Mouse (Mus musculus) right cerebral cortex, adult 18-20 months (tissue): ENCODE data around the gene Pvr.
A peak's percentile ranks its signal among the peaks of the same experiment; 100 is the strongest.

ENCODE experiments used
- DNase-seq: peaks from one replicate; pipeline ENCODE4 v3.0.0; 2022; ENCODE audit warnings: mixed read lengths

Gene Pvr

GRCm38 (mm10) chr7:19920506-19921261 lies at the start of gene Pvr:
Gene Pvr (minus strand): TSS chr7:19921160.
- peak; percentile 83 for DNase-seq

DNA sequence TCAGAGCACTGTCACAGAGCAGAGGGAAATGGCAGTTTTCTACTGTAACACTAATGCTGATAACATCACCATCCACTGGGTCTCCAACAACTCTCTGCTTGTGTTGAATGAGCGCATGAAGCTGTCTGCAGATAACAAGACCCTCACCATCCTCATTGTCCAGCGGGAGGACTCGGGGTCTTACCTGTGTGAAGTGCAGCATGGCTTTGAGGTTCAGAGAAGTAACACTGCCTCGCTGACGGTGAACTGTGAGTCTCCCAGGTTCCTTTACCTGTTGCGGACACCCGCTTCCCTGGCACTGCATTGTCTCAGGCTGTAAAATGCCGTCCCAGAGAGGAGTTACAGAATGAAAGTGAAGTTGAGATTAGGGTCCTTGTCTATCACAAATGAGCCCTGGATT lies 49.2 kb upstream of the Pvr start:
- DNase-seq: no peak

- DNase-seq: no peak
Observed at GRCm38 (mm10) chr7:19969541-19970090, 48.7 kb upstream of the Pvr start.

DNA sequence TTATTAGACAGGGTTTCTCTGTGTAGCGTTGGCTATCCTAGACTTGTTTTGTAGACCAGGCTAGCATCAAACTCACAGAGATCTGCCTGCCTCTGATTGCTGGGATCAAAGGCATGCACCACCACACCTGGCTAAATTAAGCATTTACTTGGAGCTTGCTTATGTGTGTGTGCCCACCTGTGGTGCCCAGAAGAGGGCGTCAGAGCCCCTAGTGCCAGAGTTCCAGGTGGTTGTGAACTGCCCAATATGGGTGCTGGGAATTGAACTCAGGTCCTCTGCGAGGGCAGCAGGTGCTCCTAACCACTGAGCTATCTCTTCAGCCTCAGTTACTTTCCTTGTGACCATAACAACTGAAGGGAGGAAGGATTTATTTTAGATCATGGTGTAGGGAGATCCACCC lies 48.1 kb upstream of the Pvr start:
- no peak for DNase-seq

GRCm38 (mm10) chr7:19964985-19965579 lies 44.1 kb upstream of the Pvr start, which contains the start of gene Ceacam20:
Gene Ceacam20 (plus strand): TSS chr7:19965412.
- no peak for DNase-seq

DNA sequence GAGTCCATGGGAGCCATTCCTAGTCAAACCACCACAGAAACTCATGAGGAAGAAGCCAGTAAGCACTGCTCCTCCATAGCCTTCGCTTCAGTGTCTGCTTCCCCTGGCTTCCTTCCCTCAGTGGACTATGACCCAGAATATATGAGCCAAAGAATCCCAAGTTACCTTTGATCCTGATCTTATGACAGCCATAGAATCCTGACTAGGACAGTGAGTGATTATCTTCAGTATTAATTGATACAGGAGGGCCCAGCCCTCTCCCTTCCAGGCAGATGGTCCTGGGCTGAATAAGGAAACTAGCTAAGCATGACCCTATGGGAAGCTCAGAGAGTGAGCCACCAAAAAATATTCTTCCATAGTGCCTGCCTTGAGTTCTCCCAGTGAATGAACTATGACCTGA lies 41.5 kb upstream of the Pvr start:
- DNase-seq: no peak

DNA sequence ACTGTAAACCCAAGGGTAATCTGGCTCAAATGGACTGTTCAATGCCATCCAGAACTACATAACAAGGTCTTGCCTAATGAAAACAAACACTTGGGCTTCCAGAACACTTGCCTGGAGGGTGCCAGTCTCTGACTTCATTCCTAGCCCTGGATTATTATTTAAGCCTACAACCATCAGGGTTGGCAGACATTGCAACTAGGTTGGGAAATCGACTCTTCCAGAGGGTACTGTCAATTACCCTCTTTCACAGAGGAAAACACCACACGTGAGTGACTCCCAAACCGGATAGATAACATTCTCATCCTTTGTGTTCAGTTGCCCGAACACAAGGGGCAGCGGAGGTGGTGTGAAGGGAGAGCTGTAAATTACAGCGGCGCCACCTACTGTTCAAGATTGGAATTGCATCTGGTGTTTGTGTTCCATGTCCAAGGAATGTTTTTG lies 35.4 kb upstream of the Pvr start:
- peak; percentile 86 for DNase-seq

DNA sequence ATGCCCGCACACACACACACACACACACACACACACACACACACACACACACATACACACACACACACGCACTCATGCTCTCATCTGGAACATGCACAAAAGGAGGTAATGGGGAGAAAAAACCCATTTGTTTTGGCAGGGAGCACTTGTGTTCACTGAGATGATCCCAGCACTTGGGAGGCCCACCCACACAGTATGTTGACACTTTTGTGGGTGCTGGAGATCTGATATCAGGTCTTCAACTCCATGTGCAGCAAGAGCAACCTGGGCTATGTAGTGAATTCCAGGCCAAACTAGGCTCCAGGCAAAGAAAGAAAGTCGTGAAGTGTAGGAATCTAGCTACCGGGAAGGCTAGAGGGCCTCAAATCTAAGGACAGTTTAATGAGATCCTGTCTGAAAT lies 34.9 kb upstream of the Pvr start:
- no peak for DNase-seq

DNA sequence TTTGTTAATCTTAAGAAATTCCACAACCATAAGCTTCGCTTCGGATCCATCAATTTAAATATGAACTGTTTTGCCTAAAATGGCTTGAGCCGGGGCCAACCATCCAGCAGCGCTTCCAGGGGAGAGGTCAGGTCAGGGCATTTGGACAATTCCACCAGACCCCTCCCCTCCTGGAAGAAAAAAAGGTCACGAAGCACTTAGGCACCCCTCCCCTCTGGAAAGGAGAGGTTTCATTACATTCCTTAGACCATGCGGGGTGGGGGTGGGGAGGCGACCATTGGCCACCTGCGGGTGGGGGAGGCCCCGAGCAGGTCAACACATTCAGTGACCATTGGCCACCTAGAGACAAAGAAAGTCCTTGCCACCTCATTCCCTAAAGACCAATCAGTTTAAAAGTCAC lies 32.1 kb upstream of the Pvr start:
- DNase-seq: no peak

GRCm38 (mm10) chr7:19952320-19952986 lies 31.5 kb upstream of the Pvr start:
- no peak for DNase-seq

DNA sequence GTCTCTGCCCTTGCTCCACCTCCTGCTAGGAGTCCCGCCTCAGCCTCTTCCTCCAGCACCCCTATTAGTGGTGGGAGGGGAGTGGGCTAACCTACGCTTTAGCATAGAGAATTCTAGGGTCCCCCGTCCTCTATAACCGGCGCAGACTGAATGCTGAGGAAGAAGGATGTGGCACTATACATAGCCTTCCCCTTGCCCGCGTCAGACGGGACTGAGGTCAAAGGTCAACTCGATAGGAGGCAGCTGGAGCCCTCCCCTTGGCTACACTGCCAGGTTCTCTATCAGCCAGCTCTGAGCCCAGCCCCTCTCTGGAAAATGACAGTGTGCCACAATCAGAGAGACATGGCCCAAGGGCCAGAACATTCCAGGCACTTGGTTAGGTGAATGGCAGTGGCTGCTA lies 29.6 kb upstream of the Pvr start, which contains the start of gene Igsf23:
Gene Igsf23, minus strand, starts transcription at position 168 of the 400 bp plus-strand sequence.
- no peak for DNase-seq

DNA sequence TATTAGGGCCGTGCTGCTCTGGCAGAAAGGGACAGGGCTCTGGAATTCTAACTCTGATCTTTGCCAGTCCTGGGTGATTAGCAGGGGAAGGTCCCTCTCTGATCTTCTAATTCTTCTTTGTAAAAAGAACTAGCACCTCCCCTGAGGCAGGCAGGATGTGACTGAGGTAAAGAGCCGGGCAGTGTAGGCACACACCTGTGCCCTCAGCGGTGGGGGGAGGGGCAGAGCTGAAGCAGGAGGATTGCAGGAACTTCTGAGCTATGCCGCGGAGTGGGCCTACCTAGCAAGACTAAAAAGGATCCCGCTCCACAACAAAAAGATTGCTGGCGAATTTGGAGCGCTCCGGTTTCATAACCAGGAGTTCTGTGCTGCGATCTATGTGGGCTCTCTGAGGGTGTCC lies 29.0 kb upstream of the Pvr start:
- no peak for DNase-seq

GRCm38 (mm10) chr7:19948956-19949355 lies 28.0 kb upstream of the Pvr start:
- DNase-seq: no peak

DNA sequence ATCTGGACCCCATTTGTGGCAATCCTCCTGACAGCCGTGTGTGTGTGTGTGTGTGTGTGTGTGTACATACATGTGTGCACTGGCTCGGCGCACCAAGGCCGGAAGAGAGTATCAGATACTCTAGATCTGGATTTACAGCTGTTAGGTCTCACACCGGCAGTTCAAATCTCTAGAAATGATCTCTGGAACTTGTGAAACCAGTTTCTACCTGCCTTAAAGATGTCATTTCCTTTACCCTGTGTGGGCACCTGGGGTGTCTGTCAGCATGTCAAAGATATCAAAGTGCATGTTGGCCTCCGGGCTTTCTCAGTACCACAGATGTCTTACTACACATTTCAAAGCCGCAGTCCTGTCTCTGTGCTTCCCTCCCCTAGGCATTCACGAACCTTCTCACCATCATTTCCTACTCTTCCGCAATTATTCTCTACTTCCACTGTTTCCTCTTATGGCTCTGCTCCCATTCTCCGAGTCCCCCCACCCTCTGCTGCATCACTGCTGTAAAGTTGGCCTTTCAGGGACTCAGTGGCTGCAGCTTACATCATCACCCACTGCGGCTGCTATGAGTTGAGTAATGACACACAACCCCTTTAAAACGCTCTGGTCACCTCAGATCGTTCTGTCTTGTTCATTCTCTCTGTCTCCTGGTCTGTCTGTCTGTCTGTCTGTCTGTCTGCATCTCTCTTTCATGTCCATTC lies 25.0 kb upstream of the Pvr start:
- no peak for DNase-seq

GRCm38 (mm10) chr7:19945201-19945600 lies 24.2 kb upstream of the Pvr start:
- no peak for DNase-seq

- DNase-seq: no peak
Observed at GRCm38 (mm10) chr7:19944709-19945108, 23.7 kb upstream of the Pvr start.

GRCm38 (mm10) chr7:19940256-19940655 lies 19.3 kb upstream of the Pvr start:
- DNase-seq: no peak

- peak; percentile 58 for DNase-seq
Observed at GRCm38 (mm10) chr7:19939555-19940235, 18.7 kb upstream of the Pvr start.

GRCm38 (mm10) chr7:19937229-19937821 lies 16.4 kb upstream of the Pvr start:
- DNase-seq: no peak

DNA sequence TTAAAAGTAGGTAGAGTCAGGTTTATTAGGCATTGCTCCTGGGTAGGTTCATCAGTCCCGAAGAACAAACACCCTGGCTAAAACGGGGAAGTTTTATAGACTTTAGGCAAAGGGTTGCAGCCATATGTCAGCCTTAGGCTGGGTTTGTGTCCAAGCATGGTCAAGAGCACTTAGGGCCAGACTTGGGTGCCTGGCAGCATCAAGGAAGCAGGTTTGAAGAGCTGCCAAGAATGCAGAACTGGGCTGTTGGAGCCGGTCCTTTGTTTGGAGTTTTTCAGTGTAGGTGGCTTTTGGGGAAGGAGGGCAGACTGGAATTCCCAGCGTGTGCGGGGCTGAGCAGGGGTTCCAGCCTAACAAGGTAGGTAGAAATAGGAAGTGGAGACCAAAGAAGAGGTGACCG lies 15.0 kb upstream of the Pvr start:
- no peak for DNase-seq

GRCm38 (mm10) chr7:19935171-19935751 lies 14.3 kb upstream of the Pvr start:
- no peak for DNase-seq
